Mouse (Mus musculus) small intestine, adult 2 months (tissue): ENCODE data around the gene Zfp691. TPM values are rescaled to one million over a fixed set of nuclear protein-coding genes. Genes with fewer than 3 reads are reported as not detected.

ENCODE experiments used
- H3K27ac ChIP-seq: fragments of 200-500 bp; 2 replicates; pipeline ENCODE4 v1.5.1; 2012; ENCODE audit warnings: low read depth, low read length, control low read depth, inconsistent platforms; ENCODE audit not compliant: insufficient read depth
- H3K27me3 ChIP-seq: fragments of 200-500 bp; 2 replicates; pipeline ENCODE4 v1.6.1; 2012; ENCODE audit warnings: mild to moderate bottlenecking, moderate library complexity, low read length, inconsistent platforms; ENCODE audit not compliant: control insufficient read depth, insufficient read depth
- H3K36me3 ChIP-seq: fragments of 200-500 bp; 2 replicates; pipeline ENCODE4 v1.6.1; 2012; ENCODE audit warnings: mild to moderate bottlenecking, low read length, control low read depth, inconsistent platforms; ENCODE audit not compliant: control insufficient read depth, insufficient read depth
- H3K4me1 ChIP-seq: fragments of 200-500 bp; 2 replicates; pipeline ENCODE4 v1.6.1; 2012; ENCODE audit warnings: low read length, inconsistent platforms, mixed read lengths; ENCODE audit not compliant: control insufficient read depth, insufficient read depth, insufficient read length
- H3K4me3 ChIP-seq: fragments of 200-500 bp; 2 replicates; pipeline ENCODE4 v1.5.1; 2012; ENCODE audit warnings: low read depth, mild to moderate bottlenecking, control low read depth, inconsistent platforms, low read length, moderate library complexity
- CTCF ChIP-seq: fragments of 200-500 bp; IDR thresholded peaks from 2 replicates; pipeline ENCODE4 v1.5.1; 2012; ENCODE audit warnings: low read depth, mild to moderate bottlenecking, control low read depth, inconsistent platforms, low read length, moderate library complexity, mixed read lengths; ENCODE audit not compliant: insufficient replicate concordance, insufficient read length; ENCODE audit errors: extremely low read depth
- POLR2A ChIP-seq: fragments of 200-500 bp; IDR thresholded peaks from 2 replicates; pipeline ENCODE4 v1.6.1; 2012; ENCODE audit warnings: low read depth, mild to moderate bottlenecking, control low read depth, inconsistent platforms, low read length, moderate library complexity
- WGBS: fragments of 180-500 bp; shearing (Covaris S2); methylation state at CpG from one replicate; pipeline ENCODE4 v1.1.7; 2018; 5-methylcytosine and 5-hydroxymethylcytosine counted together
- polyA plus RNA-seq: library from polyadenylated mRNA; depleted of rRNA; stranded (reverse); fragments of >200 nt; gene quantifications from 2 replicates; pipeline ENCODE4 v1.2.3, GENCODE M21; 2012; rRNA removed

The Zfp691 gene
- polyA plus RNA-seq, 1 experiment, result 6.2 TPM

GRCm38 (mm10) chr4:119127229-119127628 lies 46.8 kb downstream of the Zfp691 start:
- Histone ChIP-seq H3K4me3 (no peak overlapping the region), H3K4me1 (peaks cover 16% of the 10 kb centered on the region), H3K27ac (peak overlapping the region; percentile 8; the same call in 1 of the 2 replicates), H3K27me3 (no peaks in the 10 kb centered on the region), H3K36me3 (peaks cover under 1% of the 10 kb centered on the region; the same call in 1 of the 2 replicates)
- WGBS, result 80% methylated on average over 6 of the region's 6 CpGs
- no peak for TF ChIP-seq POLR2A
- TF ChIP-seq CTCF, result no peak

DNA sequence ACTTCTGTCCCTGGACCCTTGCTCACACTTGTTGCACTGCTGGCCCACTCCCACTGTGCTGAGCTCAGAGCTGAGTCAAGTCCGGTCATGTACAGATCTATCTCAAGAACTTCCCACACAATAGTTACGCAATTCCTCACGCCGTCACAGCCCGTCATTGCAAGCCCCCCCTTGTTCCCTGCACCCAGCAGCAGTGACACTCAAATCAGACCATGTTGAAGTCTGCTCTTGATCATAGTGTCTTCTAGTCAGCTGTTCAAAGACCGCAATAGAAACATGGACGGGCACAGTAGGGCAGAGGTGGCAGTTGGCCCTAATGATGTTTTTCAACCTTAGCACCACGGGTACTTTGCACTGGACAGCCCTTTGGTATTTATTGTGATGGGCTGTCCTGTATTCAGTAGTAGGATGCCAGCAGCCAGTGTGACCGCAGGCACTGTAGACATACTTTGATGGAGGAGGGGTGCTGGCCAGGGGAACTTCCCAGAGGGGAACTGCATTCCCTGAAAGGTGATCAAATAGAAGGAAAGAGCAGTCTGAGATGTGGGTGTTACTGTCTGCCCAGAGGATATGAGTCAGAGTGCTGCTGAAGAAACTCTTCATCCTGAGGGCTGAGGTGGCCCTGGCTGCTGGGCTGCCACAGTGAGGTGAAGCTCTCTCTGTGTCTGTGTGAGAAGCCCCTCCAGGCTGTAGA lies 48.3 kb downstream of the Zfp691 start:
- peak overlapping the region; percentile 37 for H3K27ac ChIP-seq
- peaks cover 25% of the 10 kb centered on the region for H3K4me1 ChIP-seq
- WGBS, result 67% methylated on average over 9 of the region's 9 CpGs
- no peaks in the 10 kb centered on the region for H3K27me3 ChIP-seq
- no peak overlapping the region for H3K4me3 ChIP-seq
- no peaks in the 10 kb centered on the region for H3K36me3 ChIP-seq
- TF ChIP-seq POLR2A, result no peak

DNA sequence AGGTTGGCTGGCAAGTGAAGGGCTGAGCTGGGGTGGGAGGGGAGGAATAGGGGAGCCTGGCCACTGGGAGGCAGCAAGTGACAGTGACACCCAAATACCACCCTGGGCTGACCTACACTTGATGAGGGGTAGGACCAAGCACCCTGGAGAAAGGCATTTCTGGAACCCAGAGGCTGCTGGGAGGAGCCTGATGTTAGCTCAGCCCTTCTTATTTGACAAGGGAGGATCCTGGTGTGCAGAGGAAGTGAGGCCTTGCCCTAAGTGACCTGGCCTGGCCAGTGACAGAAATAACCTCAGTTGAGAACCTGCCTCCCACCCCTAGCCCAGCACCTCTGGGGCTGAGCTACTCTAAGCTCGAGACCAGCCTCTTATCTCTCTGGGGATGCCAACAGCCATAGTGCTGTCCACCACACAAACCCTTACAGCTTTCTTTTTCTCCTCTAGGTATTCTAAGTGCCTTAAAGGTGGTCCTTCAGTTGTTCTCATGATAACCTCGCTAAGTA lies 49.2 kb downstream of the Zfp691 start:
- peak overlapping the region; percentile 37 for H3K27ac ChIP-seq
- TF ChIP-seq CTCF (no peak), POLR2A (no peak)

GRCm38 (mm10) chr4:119121249-119121648 lies 52.7 kb downstream of the Zfp691 start:
- H3K27ac ChIP-seq, result no peak overlapping the region
- no peak overlapping the region for H3K4me3 ChIP-seq
- no peak for TF ChIP-seq CTCF
- TF ChIP-seq POLR2A, result no peak
- no peaks in the 10 kb centered on the region for H3K27me3 ChIP-seq
- H3K36me3 ChIP-seq, result no peaks in the 10 kb centered on the region
- peaks cover 27% of the 10 kb centered on the region for H3K4me1 ChIP-seq
- 17% methylated on average over 4 of the region's 4 CpGs for WGBS

More for the DNA sequence above, 49.2 kb downstream of the Zfp691 start:
- WGBS, result 66% methylated on average over 2 of the region's 2 CpGs
- Histone ChIP-seq H3K36me3 (no peaks in the 10 kb centered on the region), H3K27me3 (no peaks in the 10 kb centered on the region), H3K4me1 (peaks cover 25% of the 10 kb centered on the region), H3K4me3 (no peak overlapping the region)

DNA sequence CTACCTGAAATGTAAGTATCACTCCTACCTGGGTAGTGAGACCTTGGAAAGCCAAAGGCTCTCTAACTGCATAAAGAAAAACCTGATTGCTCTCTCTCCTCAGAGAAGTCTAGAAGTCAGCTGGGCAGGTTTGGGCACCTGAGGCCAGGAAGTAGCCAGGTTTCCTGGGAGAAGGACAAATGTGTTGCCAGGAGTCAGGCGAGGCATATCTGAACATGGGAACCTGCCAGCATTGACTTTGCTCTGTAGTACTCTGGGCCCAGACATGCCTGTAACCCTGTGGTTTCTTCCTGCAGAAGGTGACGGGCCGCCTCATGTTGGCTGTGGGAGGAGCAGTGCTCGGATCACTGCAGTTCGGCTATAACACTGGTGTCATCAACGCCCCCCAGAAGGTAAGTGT lies 53.9 kb downstream of the Zfp691 start:
- no peaks in the 10 kb centered on the region for H3K36me3 ChIP-seq
- peaks cover 24% of the 10 kb centered on the region for H3K4me1 ChIP-seq
- H3K4me3 ChIP-seq, result no peak overlapping the region
- TF ChIP-seq CTCF (no peak), POLR2A (no peak)
- H3K27ac ChIP-seq, result no peak overlapping the region
- 83% methylated on average over 6 of the region's 6 CpGs for WGBS
- H3K27me3 ChIP-seq, result no peaks in the 10 kb centered on the region

Other genes with a start within 250 kb of the Zfp691 start
- not detected in 2 replicates for gene Olfr1328, start 235.6 kb downstream of the Zfp691 start, polyA plus RNA-seq
- not detected in 2 replicates for gene Lao1, start 212.6 kb downstream of the Zfp691 start, polyA plus RNA-seq
- gene Slc2a1, start 65.5 kb downstream of the Zfp691 start, polyA plus RNA-seq, result 20.1 and 24.1 TPM in 2 replicates
- gene Ermap, start 15.8 kb upstream of the Zfp691 start, polyA plus RNA-seq, result 0.03 and 0.06 TPM in 2 replicates
- 10.2 and 17.0 TPM in 2 replicates for gene Svbp, start 21.1 kb upstream of the Zfp691 start, polyA plus RNA-seq
- 0.09 TPM in 1 of 2 replicates, not detected in the other for gene Tmem269, start 44.0 kb upstream of the Zfp691 start, polyA plus RNA-seq
- gene AU022252, start 58.5 kb upstream of the Zfp691 start, polyA plus RNA-seq, result 1.9 and 2.0 TPM in 2 replicates
- gene P3h1, start 58.7 kb upstream of the Zfp691 start, polyA plus RNA-seq, result 4.4 and 6.3 TPM in 2 replicates
- not detected in 2 replicates for gene Cldn19, start 81.2 kb upstream of the Zfp691 start, polyA plus RNA-seq
- gene Ybx1, start 120.4 kb upstream of the Zfp691 start, polyA plus RNA-seq, result 202 and 242 TPM in 2 replicates
- gene Ppih, start 146.4 kb upstream of the Zfp691 start, polyA plus RNA-seq, result 2.5 and 4.3 TPM in 2 replicates
- 0.10 and 0.13 TPM in 2 replicates for gene Ccdc30, start 241.3 kb upstream of the Zfp691 start, polyA plus RNA-seq
- 13.9 and 24.7 TPM in 2 replicates for gene Ppcs, start 248.2 kb upstream of the Zfp691 start, polyA plus RNA-seq
- gene Zmynd12, start 248.6 kb upstream of the Zfp691 start, polyA plus RNA-seq, result 0.17 and 0.44 TPM in 2 replicates